Mouse (Mus musculus): ENCODE results near the gene Rara. TPM values are rescaled to one million over a fixed set of nuclear protein-coding genes. Genes with fewer than 3 reads are reported as not detected.
A peak's percentile ranks its signal among the peaks of the same experiment; 100 is the strongest.

Gene Rara
- 8.7 and 10.2 TPM in 2 replicates for polyA plus RNA-seq (2015; fragmentation: Nextera tagmentation; extraction: Ambion mirVana)

GRCm38 (mm10) chr11:98927438-98928076 is at the start of gene Rara:
Gene Rara, plus strand, starts transcription at chr11:98927818.
- Histone ChIP-seq H3K27ac (no peak within 1 kb of the TSS), H3K4me3 (peak within 1 kb of the TSS; percentile 50), H3K36me3 (ENCODE audit: poor library complexity, severe bottlenecking) (no peaks in the 10 kb centered on the region), H3K4me2 (peak within 1 kb of the TSS; percentile 74), H3K9ac (peak within 1 kb of the TSS; percentile 71), H3K4me1 (peaks cover 94% of the 10 kb centered on the region), H3K27me3 (no peaks in the 10 kb centered on the region), H3K9me3 (replicated peaks) (no peaks in the 10 kb centered on the region)
- no peak for ATAC-seq
- 10% methylated on average over 21 of the region's 21 CpGs for whole genome bisulfite sequencing

- WGBS: 95% methylated on average over 3 of the region's 3 CpGs
- Histone ChIP-seq H3K36me3 (ENCODE audit: poor library complexity, severe bottlenecking) (peaks cover 74% of the 10 kb centered on the region), H3K4me1 (peaks cover 7% of the 10 kb centered on the region), H3K4me2 (no peak overlapping the region), H3K4me3 (no peak overlapping the region), H3K9ac (no peak overlapping the region), H3K27ac (no peak overlapping the region), H3K27me3 (no peaks in the 10 kb centered on the region), H3K9me3 (replicated peaks) (no peaks in the 10 kb centered on the region)
- ATAC-seq: no peak
These were observed 39.9 kb upstream of the Rara start for GRCm38 (mm10) chr11:98887703-98888102.

DNA sequence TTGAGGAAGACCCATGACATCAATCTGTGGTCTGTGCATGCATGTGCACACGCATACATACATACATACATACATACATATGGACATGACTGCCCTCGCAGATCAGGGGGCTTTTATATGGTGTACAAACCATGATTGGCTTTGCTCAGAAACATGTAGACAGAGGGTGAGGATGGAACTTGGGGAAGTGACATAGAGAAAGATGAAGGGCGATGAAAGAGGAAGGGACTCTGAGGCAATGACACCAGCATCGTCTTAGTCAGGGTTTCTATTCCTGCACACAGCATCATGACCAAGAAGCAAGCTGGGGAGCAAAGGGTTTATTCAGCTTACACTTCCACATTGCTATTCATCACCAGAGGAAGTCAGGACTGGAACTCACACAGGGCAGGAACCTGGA is 38.5 kb upstream of the Rara start:
- H3K27ac ChIP-seq: no peak overlapping the region
- no peaks in the 10 kb centered on the region for H3K9me3 ChIP-seq (replicated peaks)
- no peak overlapping the region for H3K4me3 ChIP-seq
- no peak for ATAC-seq
- no peak overlapping the region for H3K4me2 ChIP-seq
- no peak overlapping the region for H3K9ac ChIP-seq
- peaks cover 88% of the 10 kb centered on the region for H3K36me3 ChIP-seq (ENCODE audit: poor library complexity, severe bottlenecking)
- no peaks in the 10 kb centered on the region for H3K27me3 ChIP-seq
- 95% methylated on average over 4 of the region's 4 CpGs for WGBS
- H3K4me1 ChIP-seq: peaks cover 7% of the 10 kb centered on the region

DNA sequence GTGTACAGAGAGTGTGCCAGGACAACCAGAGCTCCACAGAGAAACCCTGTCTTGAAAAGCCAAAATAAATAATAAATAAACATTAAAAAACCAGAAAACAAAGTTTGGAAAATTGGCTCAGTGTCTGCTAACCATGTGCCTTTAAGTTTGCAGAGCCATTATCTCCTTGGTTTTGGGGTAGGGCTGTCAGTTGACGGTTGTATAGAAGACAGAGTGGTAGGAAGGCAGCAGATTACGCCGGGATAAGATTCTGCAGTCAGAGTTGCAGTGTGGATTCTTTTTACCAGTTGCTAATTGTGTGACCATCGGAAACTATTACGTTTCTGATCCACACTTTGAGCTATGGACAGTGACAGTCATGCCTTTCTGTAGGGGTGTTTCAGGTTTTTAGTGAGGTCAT is 37.6 kb upstream of the Rara start:
- no peak overlapping the region for H3K4me2 ChIP-seq
- WGBS: 94% methylated on average over 5 of the region's 5 CpGs
- H3K9me3 ChIP-seq (replicated peaks): no peaks in the 10 kb centered on the region
- H3K4me1 ChIP-seq: peaks cover 7% of the 10 kb centered on the region
- H3K27me3 ChIP-seq: no peaks in the 10 kb centered on the region
- H3K36me3 ChIP-seq (ENCODE audit: poor library complexity, severe bottlenecking): peaks cover 92% of the 10 kb centered on the region
- H3K9ac ChIP-seq: no peak overlapping the region
- ATAC-seq: no peak
- H3K4me3 ChIP-seq: no peak overlapping the region
- H3K27ac ChIP-seq: no peak overlapping the region

- 34% methylated on average over 5 of the region's 5 CpGs for WGBS
- peaks cover 93% of the 10 kb centered on the region for H3K36me3 ChIP-seq (ENCODE audit: poor library complexity, severe bottlenecking)
- ATAC-seq: no peak
These were observed 35.2 kb upstream of the Rara start for GRCm38 (mm10) chr11:98892426-98892825.

GRCm38 (mm10) chr11:98900529-98901125 is 27.0 kb upstream of the Rara start:
- Histone ChIP-seq H3K27ac (no peak overlapping the region), H3K4me2 (no peak overlapping the region), H3K27me3 (no peaks in the 10 kb centered on the region), H3K36me3 (ENCODE audit: poor library complexity, severe bottlenecking) (peaks cover 72% of the 10 kb centered on the region), H3K9ac (no peak overlapping the region), H3K4me1 (peaks cover 16% of the 10 kb centered on the region), H3K4me3 (no peak overlapping the region), H3K9me3 (replicated peaks) (no peaks in the 10 kb centered on the region)
- ATAC-seq: no peak
- 89% methylated on average over 12 of the region's 12 CpGs for WGBS

More at GRCm38 (mm10) chr11:98892426-98892825, 35.2 kb upstream of the Rara start:
- no peaks in the 10 kb centered on the region for H3K27me3 ChIP-seq
- no peak overlapping the region for H3K4me3 ChIP-seq
- H3K9me3 ChIP-seq (replicated peaks): no peaks in the 10 kb centered on the region
- peaks cover 7% of the 10 kb centered on the region for H3K4me1 ChIP-seq
- no peak overlapping the region for H3K27ac ChIP-seq
- H3K4me2 ChIP-seq: no peak overlapping the region
- no peak overlapping the region for H3K9ac ChIP-seq

DNA sequence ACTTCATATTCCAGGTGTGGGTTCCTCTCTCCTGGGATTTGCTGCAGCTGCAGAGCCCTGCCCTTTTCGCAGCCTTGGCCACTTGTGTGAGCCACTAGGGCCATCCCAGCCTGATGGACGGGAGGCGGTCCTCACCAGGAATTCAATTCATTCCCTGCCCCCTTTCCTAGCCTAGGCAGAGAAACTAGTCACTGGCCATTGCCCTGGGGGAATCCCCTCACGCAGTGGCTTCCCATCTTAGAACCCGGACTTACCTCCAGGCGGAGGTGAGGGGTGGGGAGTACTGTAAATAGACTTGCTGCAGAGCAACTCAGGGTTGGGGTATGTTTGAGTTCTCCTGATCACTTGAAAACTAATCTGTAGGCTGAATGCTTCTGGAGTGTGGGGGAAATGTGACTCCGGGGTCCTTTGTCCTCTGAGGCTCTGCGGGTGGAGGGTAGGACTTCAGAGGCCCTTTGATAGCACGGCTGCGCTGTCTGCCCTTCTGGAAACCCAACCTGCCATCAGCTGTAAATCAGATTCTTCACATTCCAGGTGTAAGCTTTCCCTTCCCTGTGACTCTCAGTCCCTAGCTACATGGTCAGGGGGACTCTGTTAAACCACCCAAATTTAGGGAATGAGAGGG is 24.9 kb upstream of the Rara start:
- H3K4me1 ChIP-seq: peaks cover 16% of the 10 kb centered on the region
- no peak overlapping the region for H3K4me2 ChIP-seq
- no peaks in the 10 kb centered on the region for H3K27me3 ChIP-seq
- no peak overlapping the region for H3K4me3 ChIP-seq
- no peaks in the 10 kb centered on the region for H3K9me3 ChIP-seq (replicated peaks)
- peaks cover 52% of the 10 kb centered on the region for H3K36me3 ChIP-seq (ENCODE audit: poor library complexity, severe bottlenecking)
- WGBS: 12% methylated on average over 10 of the region's 10 CpGs
- ATAC-seq: no peak
- no peak overlapping the region for H3K27ac ChIP-seq
- 0 out of 2 replicates have a peak overlapping the region, but pooled peaks have one; percentile 22 for H3K9ac ChIP-seq

DNA sequence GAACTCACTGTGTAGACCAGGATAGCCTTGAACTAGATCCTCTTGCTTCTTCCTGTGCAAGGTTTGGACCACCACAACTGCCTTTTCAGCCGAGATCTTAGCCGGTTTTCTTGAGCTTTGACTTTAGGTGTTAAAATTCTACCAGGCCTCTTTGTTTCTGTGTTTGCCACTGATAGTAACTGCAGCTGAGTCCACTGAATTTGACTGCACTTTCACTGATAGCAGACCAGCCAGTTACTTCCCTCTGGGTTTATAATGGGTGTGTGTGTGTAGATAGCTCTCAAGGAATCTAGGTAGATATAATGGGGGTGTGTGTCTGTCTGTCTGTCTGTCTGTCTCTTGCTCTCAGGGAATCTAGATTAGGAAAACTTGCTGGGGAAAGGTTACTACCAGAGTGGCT is 23.0 kb upstream of the Rara start:
- Histone ChIP-seq H3K4me3 (no peak overlapping the region), H3K9ac (no peak overlapping the region), H3K4me1 (peaks cover 34% of the 10 kb centered on the region), H3K9me3 (replicated peaks) (no peaks in the 10 kb centered on the region), H3K4me2 (no peak overlapping the region), H3K36me3 (ENCODE audit: poor library complexity, severe bottlenecking) (peaks cover 36% of the 10 kb centered on the region), H3K27ac (no peak overlapping the region), H3K27me3 (no peaks in the 10 kb centered on the region)
- no peak for ATAC-seq
- WGBS: 94% methylated on average over 2 of the region's 2 CpGs

DNA sequence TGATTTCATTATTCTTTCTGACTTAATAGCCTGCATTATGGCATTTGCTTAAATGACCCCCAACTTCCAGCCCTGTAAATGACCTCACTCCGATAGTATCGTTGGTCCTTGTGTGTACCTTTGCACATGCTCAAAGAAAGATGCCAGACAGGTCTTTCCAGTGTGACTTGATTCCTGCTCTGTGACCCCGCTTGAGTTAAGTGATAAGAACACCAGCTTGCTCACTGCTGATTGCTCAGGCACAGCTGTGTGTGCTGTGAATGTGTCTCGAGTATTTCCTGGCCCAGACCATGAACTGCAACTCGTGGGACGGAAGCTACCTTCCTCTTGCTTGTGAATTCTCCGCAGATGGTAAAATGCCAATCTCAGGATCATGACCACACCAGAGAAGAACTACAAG is 22.6 kb upstream of the Rara start:
- Histone ChIP-seq H3K9me3 (replicated peaks) (no peaks in the 10 kb centered on the region), H3K4me3 (no peak overlapping the region), H3K4me2 (no peak overlapping the region), H3K27ac (no peak overlapping the region), H3K4me1 (peaks cover 38% of the 10 kb centered on the region), H3K27me3 (no peaks in the 10 kb centered on the region), H3K36me3 (ENCODE audit: poor library complexity, severe bottlenecking) (peaks cover 34% of the 10 kb centered on the region), H3K9ac (no peak overlapping the region)
- WGBS: 90% methylated on average over 7 of the region's 7 CpGs
- no peak for ATAC-seq

GRCm38 (mm10) chr11:98905583-98905982 is 22.0 kb upstream of the Rara start:
- Histone ChIP-seq H3K27me3 (no peaks in the 10 kb centered on the region), H3K9me3 (replicated peaks) (no peaks in the 10 kb centered on the region), H3K4me2 (no peak overlapping the region), H3K36me3 (ENCODE audit: poor library complexity, severe bottlenecking) (peaks cover 34% of the 10 kb centered on the region), H3K9ac (no peak overlapping the region), H3K4me3 (no peak overlapping the region), H3K4me1 (peaks cover 38% of the 10 kb centered on the region), H3K27ac (no peak overlapping the region)
- WGBS: 88% methylated on average over 4 of the region's 4 CpGs
- ATAC-seq: no peak

- Histone ChIP-seq H3K9ac (0 out of 2 replicates have a peak overlapping the region, but pooled peaks have one; percentile 46), H3K27me3 (no peaks in the 10 kb centered on the region), H3K9me3 (replicated peaks) (no peaks in the 10 kb centered on the region), H3K4me1 (peaks cover 38% of the 10 kb centered on the region), H3K4me3 (peak overlapping the region; percentile 57), H3K36me3 (ENCODE audit: poor library complexity, severe bottlenecking) (peaks cover 36% of the 10 kb centered on the region), H3K27ac (no peak overlapping the region), H3K4me2 (peak overlapping the region; percentile 93)
- 59% methylated on average over 5 of the region's 5 CpGs for WGBS
- peak; percentile 42; the same call in 1 of the 2 replicates for ATAC-seq
These were observed 20.6 kb upstream of the Rara start for GRCm38 (mm10) chr11:98907063-98907436.

GRCm38 (mm10) chr11:98907437-98908173 is 20.0 kb upstream of the Rara start, which contains the start of gene Cdc6:
Gene Cdc6, plus strand, starts transcription at chr11:98907801.
- H3K4me2 ChIP-seq: peak within 1 kb of the TSS; percentile 93
- under 1% methylated on average over 49 of the region's 49 CpGs for WGBS
- ATAC-seq: peak; percentile 99
- no peaks in the 10 kb centered on the region for H3K9me3 ChIP-seq (replicated peaks)
- peak within 1 kb of the TSS; percentile 57 for H3K4me3 ChIP-seq
- H3K36me3 ChIP-seq (ENCODE audit: poor library complexity, severe bottlenecking): peaks cover 40% of the 10 kb centered on the region
- H3K4me1 ChIP-seq: peaks cover 33% of the 10 kb centered on the region
- peak within 1 kb of the TSS; percentile 68 for H3K9ac ChIP-seq
- H3K27ac ChIP-seq: no peak within 1 kb of the TSS
- H3K27me3 ChIP-seq: no peaks in the 10 kb centered on the region

All from forebrain, embryonic 13.5 days (tissue).